Mouse (Mus musculus): ENCODE measurements around the gene Gripap1. TPM values are rescaled to one million over a fixed set of nuclear protein-coding genes. Genes with fewer than 3 reads are reported as not detected.

Gripap1 gene
- polyA plus RNA-seq, 1 experiment from 2014 or later: 32.1 TPM

DNA sequence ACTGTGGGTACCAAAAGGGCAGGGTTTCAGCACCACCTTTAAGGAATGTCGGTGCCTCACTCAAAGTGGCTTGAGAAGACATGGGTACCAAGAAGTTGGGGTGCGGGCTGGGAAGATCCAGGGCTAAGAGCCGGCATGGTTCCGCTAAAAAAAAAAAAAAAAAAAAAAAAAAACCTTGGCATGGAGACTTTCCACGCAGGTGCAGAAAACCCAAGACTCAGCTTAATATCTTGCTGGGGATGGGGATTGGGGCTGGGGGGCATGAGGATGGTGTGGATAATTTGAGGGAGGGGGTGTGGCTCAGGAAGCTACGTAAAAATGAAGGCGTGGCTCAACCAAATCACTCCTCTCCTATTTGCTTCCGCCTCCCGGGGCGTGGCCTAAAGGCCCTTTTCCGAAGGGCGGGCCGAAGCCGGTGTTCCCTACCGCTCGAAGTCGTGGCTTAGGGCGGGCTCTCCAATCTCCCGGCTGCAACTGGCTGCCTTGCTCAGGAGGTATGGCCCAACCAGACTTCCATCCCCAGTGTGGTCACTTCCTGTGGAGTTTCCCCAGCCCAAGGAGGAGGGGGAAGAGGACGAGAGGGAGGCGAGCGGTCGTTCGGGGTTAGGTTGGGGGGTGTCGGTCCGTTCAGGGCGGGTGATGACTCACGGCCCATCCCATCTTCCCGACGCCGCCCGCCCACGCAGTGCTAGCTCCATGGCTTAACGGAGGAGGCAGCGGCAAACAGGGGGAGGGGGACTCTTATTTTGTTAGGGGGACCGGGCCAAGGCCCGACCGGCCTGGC, 27.2 kb upstream of the Gripap1 start, which contains the start of gene Tfe3:
Tfe3 (plus strand) TSS at position 424 of the 784 bp plus-strand sequence.
- peak within 1 kb of the TSS; percentile 67 for H3K4me2 ChIP-seq (ENCODE audit: low read depth, low read length)
- peaks cover 9% of the 10 kb centered on the region for H3K36me3 ChIP-seq (ENCODE audit: control insufficient read depth, insufficient read depth, low read length)
- H3K9ac ChIP-seq (ENCODE audit: low read depth, low read length): peak within 1 kb of the TSS; percentile 75
- peak; percentile 99 for ATAC-seq (ENCODE audit: low read depth)
- WGBS: 21% methylated on average over 13 of the region's 38 CpGs
- H3K9me3 ChIP-seq (ENCODE audit: control insufficient read depth, low read length): no peaks in the 10 kb centered on the region
- H3K4me1 ChIP-seq (ENCODE audit: control insufficient read depth, insufficient read depth, low read length): peaks cover 8% of the 10 kb centered on the region; the same call in 1 of the 2 replicates
- H3K27me3 ChIP-seq (replicated peaks; ENCODE audit: control insufficient read depth, insufficient read depth, low read length): no peaks in the 10 kb centered on the region
- H3K4me3 ChIP-seq (ENCODE audit: low read depth, low read length): peak within 1 kb of the TSS; percentile 66
- peak; percentile 98 for DNase-seq (ENCODE audit: low spot score)
- H3K27ac ChIP-seq (replicated peaks; ENCODE audit: low read depth, low read length): peak within 1 kb of the TSS; percentile 44; the same call in 1 of the 2 replicates

- Histone ChIP-seq H3K27ac (replicated peaks; ENCODE audit: low read depth, low read length) (peak overlapping the region; percentile 44; the same call in 1 of the 2 replicates), H3K4me3 (ENCODE audit: low read depth, low read length) (peak overlapping the region; percentile 66), H3K9me3 (ENCODE audit: control insufficient read depth, low read length) (no peaks in the 10 kb centered on the region), H3K27me3 (replicated peaks; ENCODE audit: control insufficient read depth, insufficient read depth, low read length) (no peaks in the 10 kb centered on the region), H3K36me3 (ENCODE audit: control insufficient read depth, insufficient read depth, low read length) (peaks cover 15% of the 10 kb centered on the region), H3K4me2 (ENCODE audit: low read depth, low read length) (peak overlapping the region; percentile 67), H3K4me1 (ENCODE audit: control insufficient read depth, insufficient read depth, low read length) (peaks cover 8% of the 10 kb centered on the region; the same call in 1 of the 2 replicates), H3K9ac (ENCODE audit: low read depth, low read length) (peak overlapping the region; percentile 75)
- DNase-seq (ENCODE audit: low spot score): no peak
- peak; percentile 12 for ATAC-seq (ENCODE audit: low read depth)
- 16% methylated on average over 10 of the region's 21 CpGs for WGBS
Measured at GRCm38 (mm10) chrX:7762921-7763197, 26.7 kb upstream of the Gripap1 start.

GRCm38 (mm10) chrX:7763631-7764393, 25.8 kb upstream of the Gripap1 start:
- no peak for ATAC-seq (ENCODE audit: low read depth)
- peak; percentile 25 for DNase-seq (ENCODE audit: low spot score)
- 22% methylated on average over 19 of the region's 22 CpGs for WGBS
- H3K4me3 ChIP-seq (ENCODE audit: low read depth, low read length): peak overlapping the region; percentile 66
- H3K36me3 ChIP-seq (ENCODE audit: control insufficient read depth, insufficient read depth, low read length): peaks cover 20% of the 10 kb centered on the region
- no peak overlapping the region for H3K27ac ChIP-seq (replicated peaks; ENCODE audit: low read depth, low read length)
- no peaks in the 10 kb centered on the region for H3K9me3 ChIP-seq (ENCODE audit: control insufficient read depth, low read length)
- H3K27me3 ChIP-seq (replicated peaks; ENCODE audit: control insufficient read depth, insufficient read depth, low read length): no peaks in the 10 kb centered on the region
- H3K9ac ChIP-seq (ENCODE audit: low read depth, low read length): peak overlapping the region; percentile 75
- H3K4me1 ChIP-seq (ENCODE audit: control insufficient read depth, insufficient read depth, low read length): peaks cover 8% of the 10 kb centered on the region; the same call in 1 of the 2 replicates
- H3K4me2 ChIP-seq (ENCODE audit: low read depth, low read length): peak overlapping the region; percentile 67

DNA sequence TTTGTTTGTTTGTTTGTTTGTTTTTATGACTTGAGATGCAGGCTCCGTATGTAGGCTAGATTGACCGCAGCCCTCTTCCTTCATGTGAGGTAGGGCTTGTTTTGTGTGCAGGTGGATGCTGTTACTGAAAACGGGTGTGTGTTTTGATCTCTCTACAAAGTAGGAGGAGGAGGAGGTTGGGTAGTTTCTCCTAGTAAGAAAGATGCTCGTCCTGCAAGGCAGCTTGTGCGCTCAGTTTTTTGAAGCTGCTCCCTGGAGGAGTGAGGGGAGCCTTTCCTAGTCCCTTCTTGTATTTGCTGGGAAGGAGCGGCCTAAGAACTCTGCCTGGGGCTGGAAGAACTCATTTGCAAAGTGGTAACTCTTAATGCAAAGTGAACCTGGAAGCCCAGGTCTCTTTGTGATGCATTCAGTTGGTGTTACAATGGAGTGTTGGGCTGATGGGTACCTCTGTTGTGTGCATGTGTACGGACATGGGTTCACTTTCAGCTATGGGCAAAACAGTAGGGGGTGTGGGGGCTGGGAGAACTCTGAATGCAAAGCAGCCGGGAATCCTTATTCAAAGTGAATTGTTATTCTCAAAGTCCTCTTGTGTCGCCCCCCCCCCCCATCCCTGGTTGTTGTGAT, 24.8 kb upstream of the Gripap1 start:
- no peak for DNase-seq (ENCODE audit: low spot score)
- Histone ChIP-seq H3K27ac (replicated peaks; ENCODE audit: low read depth, low read length) (no peak overlapping the region), H3K9me3 (ENCODE audit: control insufficient read depth, low read length) (no peaks in the 10 kb centered on the region), H3K36me3 (ENCODE audit: control insufficient read depth, insufficient read depth, low read length) (peaks cover 20% of the 10 kb centered on the region), H3K9ac (ENCODE audit: low read depth, low read length) (no peak overlapping the region), H3K4me3 (ENCODE audit: low read depth, low read length) (peak overlapping the region; percentile 66), H3K4me1 (ENCODE audit: control insufficient read depth, insufficient read depth, low read length) (peaks cover 8% of the 10 kb centered on the region; the same call in 1 of the 2 replicates), H3K27me3 (replicated peaks; ENCODE audit: control insufficient read depth, insufficient read depth, low read length) (no peaks in the 10 kb centered on the region), H3K4me2 (ENCODE audit: low read depth, low read length) (peak overlapping the region; percentile 67)
- ATAC-seq (ENCODE audit: low read depth): no peak
- 14% methylated on average over 7 of the region's 9 CpGs for WGBS

DNA sequence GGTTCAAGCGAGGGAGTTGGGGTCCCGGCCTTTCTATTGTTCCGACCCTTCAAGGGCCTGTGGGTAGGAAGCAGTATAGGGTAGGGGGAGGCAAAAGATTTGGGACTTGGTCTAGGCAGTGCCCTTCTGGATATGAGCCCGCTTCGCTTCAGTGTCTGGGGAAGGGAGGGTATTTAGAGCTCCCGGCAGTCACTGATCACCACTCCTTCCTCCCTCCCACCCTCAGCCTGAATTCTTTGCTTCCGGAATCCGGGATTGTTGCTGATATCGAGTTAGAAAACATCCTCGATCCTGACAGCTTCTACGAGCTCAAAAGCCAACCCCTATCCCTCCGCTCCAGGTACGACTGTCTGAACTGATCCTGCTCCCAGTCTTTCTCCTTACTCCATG, 24.3 kb upstream of the Gripap1 start:
- no peak for DNase-seq (ENCODE audit: low spot score)
- Histone ChIP-seq H3K9me3 (ENCODE audit: control insufficient read depth, low read length) (no peaks in the 10 kb centered on the region), H3K4me2 (ENCODE audit: low read depth, low read length) (peak overlapping the region; percentile 67), H3K4me1 (ENCODE audit: control insufficient read depth, insufficient read depth, low read length) (peaks cover 8% of the 10 kb centered on the region; the same call in 1 of the 2 replicates), H3K4me3 (ENCODE audit: low read depth, low read length) (peak overlapping the region; percentile 15), H3K36me3 (ENCODE audit: control insufficient read depth, insufficient read depth, low read length) (peaks cover 20% of the 10 kb centered on the region), H3K9ac (ENCODE audit: low read depth, low read length) (0 out of 2 replicates have a peak overlapping the region, but pooled peaks have one; percentile 27), H3K27me3 (replicated peaks; ENCODE audit: control insufficient read depth, insufficient read depth, low read length) (no peaks in the 10 kb centered on the region), H3K27ac (replicated peaks; ENCODE audit: low read depth, low read length) (no peak overlapping the region)
- WGBS: 28% methylated on average over 13 of the region's 13 CpGs
- no peak for ATAC-seq (ENCODE audit: low read depth)

DNA sequence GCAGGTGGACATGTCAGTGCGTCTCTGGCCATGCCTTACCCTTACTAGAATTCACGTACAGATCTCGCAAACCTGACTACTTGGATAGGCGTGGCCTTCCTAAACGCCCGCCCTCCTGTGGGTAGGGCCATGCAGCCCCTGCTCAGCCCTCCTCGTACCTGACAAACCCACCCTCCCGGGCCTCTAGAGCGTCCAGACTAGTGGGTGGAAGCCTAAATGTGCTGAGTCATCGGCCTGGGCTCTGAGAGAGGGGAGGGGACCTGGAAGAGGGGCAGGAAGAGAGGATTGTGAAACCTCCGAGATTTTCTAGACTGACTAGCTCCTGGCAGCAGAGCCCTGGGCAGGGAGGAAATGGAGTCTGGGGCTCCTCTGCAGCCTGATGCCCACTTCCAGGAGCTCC, 23.8 kb upstream of the Gripap1 start:
- peak overlapping the region; percentile 15 for H3K4me3 ChIP-seq (ENCODE audit: low read depth, low read length)
- peaks cover 8% of the 10 kb centered on the region; the same call in 1 of the 2 replicates for H3K4me1 ChIP-seq (ENCODE audit: control insufficient read depth, insufficient read depth, low read length)
- H3K9me3 ChIP-seq (ENCODE audit: control insufficient read depth, low read length): no peaks in the 10 kb centered on the region
- 31% methylated on average over 11 of the region's 11 CpGs for WGBS
- H3K9ac ChIP-seq (ENCODE audit: low read depth, low read length): peak overlapping the region; percentile 27; the same call in 1 of the 2 replicates
- peak overlapping the region; percentile 67 for H3K4me2 ChIP-seq (ENCODE audit: low read depth, low read length)
- peaks cover 24% of the 10 kb centered on the region for H3K36me3 ChIP-seq (ENCODE audit: control insufficient read depth, insufficient read depth, low read length)
- DNase-seq (ENCODE audit: low spot score) (peak; percentile 81), ATAC-seq (ENCODE audit: low read depth) (peak; percentile 43)
- H3K27me3 ChIP-seq (replicated peaks; ENCODE audit: control insufficient read depth, insufficient read depth, low read length): no peaks in the 10 kb centered on the region
- H3K27ac ChIP-seq (replicated peaks; ENCODE audit: low read depth, low read length): no peak overlapping the region

- Histone ChIP-seq H3K4me2 (ENCODE audit: low read depth, low read length) (no peak overlapping the region), H3K27me3 (replicated peaks; ENCODE audit: control insufficient read depth, insufficient read depth, low read length) (no peaks in the 10 kb centered on the region), H3K9me3 (ENCODE audit: control insufficient read depth, low read length) (no peaks in the 10 kb centered on the region), H3K4me1 (ENCODE audit: control insufficient read depth, insufficient read depth, low read length) (peaks cover 3% of the 10 kb centered on the region; the same call in 1 of the 2 replicates), H3K4me3 (ENCODE audit: low read depth, low read length) (no peak overlapping the region), H3K9ac (ENCODE audit: low read depth, low read length) (no peak overlapping the region), H3K27ac (replicated peaks; ENCODE audit: low read depth, low read length) (no peak overlapping the region), H3K36me3 (ENCODE audit: control insufficient read depth, insufficient read depth, low read length) (peaks cover 39% of the 10 kb centered on the region)
- no peak for DNase-seq (ENCODE audit: low spot score)
- WGBS: 92% methylated on average over 7 of the region's 7 CpGs
- no peak for ATAC-seq (ENCODE audit: low read depth)
Measured at GRCm38 (mm10) chrX:7769302-7770017, 20.1 kb upstream of the Gripap1 start.

GRCm38 (mm10) chrX:7772766-7773165, 16.8 kb upstream of the Gripap1 start:
- H3K27me3 ChIP-seq (replicated peaks; ENCODE audit: control insufficient read depth, insufficient read depth, low read length): no peaks in the 10 kb centered on the region
- peaks cover 25% of the 10 kb centered on the region for H3K36me3 ChIP-seq (ENCODE audit: control insufficient read depth, insufficient read depth, low read length)
- no peak overlapping the region for H3K4me2 ChIP-seq (ENCODE audit: low read depth, low read length)
- 55% methylated on average over 2 of the region's 2 CpGs for WGBS
- DNase-seq (ENCODE audit: low spot score) (no peak), ATAC-seq (ENCODE audit: low read depth) (no peak)
- no peaks in the 10 kb centered on the region for H3K9me3 ChIP-seq (ENCODE audit: control insufficient read depth, low read length)
- no peak overlapping the region for H3K9ac ChIP-seq (ENCODE audit: low read depth, low read length)
- no peak overlapping the region for H3K27ac ChIP-seq (replicated peaks; ENCODE audit: low read depth, low read length)
- H3K4me1 ChIP-seq (ENCODE audit: control insufficient read depth, insufficient read depth, low read length): no peaks in the 10 kb centered on the region
- no peak overlapping the region for H3K4me3 ChIP-seq (ENCODE audit: low read depth, low read length)

All from embryonic facial prominence, embryonic 14.5 days (tissue).